Mouse (Mus musculus): ENCODE data around the gene Atoh8.

Atoh8 gene

DNA sequence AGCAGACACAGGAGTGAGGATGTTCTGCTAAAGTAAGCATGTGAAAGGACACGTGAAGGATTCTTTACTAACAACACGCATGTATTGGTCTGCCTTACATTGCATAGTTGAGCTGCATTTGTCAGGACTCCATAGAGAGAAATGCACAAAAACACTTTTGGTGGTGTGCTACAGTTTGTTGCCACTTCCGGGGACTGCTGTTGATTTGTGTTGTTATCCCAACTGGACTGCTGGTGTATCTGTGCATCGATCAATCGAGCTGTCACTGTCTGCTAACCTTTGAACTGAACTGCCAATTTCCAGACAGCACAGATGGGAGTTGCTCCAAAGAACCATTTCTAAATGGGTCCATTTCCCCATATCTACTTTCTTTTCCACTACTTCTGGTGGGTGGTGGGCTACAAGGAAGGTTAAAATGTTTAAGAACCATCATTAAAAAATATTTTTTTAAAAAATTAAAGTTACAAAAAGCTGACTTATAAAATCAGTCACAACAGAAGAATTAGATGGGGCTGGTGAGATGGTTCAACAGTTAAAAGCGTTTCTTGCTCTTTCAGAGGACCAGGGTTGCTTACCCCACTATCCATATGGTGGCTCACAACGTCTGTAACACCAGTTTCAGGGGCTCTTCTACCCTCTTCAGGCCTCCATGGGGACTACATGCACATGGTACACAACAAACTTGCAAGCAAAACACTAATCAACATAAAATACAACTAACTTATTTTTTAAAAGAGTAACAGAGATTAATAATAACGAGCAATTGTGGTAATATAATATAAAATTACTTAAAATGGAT lies 76.2 kb downstream of the Atoh8 start:
- no peak for DNase-seq (ENCODE audit: low read depth, low spot score)

Data from brain, embryonic 18.5 days (tissue).